Mouse (Mus musculus) spleen, adult 12 weeks (tissue): ENCODE results near the gene Dgkz.

ENCODE experiments used
- DNase-seq: peaks from one replicate; pipeline ENCODE4 v3.0.0; 2022; ENCODE audit warnings: low spot score

Dgkz gene

DNA sequence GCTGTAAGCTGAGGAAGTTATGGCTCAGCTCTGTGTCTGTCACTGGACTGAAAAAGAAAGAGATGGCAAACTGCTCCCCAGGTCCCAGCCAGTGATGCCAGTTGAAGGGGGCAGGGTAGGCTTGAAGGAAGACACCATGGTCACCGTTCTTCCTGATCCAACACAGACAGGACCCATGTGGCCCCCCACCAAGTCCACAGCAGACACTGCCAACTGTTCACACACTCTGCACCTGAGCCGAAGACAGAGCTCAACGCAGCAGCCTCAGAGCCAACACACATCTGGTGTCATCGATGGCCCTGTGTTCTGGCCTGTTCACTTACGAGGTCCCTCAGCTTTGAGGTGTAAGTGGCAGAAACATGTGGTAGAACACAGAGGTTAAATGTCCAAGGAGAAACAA is 15.2 kb downstream of the Dgkz start:
- DNase-seq: no peak

DNA sequence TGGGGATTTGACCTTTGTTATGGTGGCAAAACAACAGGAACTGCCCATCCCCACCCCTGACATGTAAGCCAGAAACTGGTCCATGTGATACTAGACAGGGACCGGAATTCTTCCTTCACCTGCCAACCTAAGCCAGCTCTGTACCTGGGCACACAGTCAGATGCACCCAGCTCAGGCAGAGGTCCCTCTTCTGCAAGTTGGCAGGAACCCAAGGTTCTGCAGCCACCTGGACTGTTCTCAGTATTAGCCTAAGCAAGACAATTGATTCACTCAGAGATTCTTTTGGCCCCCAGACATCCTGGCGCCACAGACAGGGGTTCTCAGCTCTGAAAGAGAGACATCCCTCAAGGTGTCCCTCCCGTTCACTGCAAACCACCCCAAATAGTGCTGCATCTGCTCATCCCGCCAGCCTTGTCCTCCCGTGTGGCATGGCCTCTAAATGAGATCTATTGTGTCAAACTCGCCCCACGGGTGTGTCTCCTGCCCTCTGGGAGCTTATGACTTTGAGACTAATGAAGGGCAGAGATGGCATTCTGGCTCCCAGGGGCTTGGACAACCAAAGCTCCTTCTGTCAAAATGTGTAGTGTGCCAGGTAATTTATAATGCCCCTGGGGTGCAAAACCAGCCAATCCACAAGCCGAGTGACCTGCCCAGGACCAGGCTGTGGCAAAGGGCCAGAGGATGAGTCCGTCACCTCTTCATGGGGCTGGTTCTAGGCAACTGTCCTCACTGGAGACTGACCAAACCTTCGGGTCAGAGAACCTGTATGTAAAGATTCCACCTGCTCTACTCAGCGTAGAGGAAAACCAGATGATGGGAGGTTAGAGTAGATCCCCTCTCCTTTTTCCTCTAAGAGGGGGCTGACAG is 15.9 kb downstream of the Dgkz start:
- DNase-seq: no peak

DNA sequence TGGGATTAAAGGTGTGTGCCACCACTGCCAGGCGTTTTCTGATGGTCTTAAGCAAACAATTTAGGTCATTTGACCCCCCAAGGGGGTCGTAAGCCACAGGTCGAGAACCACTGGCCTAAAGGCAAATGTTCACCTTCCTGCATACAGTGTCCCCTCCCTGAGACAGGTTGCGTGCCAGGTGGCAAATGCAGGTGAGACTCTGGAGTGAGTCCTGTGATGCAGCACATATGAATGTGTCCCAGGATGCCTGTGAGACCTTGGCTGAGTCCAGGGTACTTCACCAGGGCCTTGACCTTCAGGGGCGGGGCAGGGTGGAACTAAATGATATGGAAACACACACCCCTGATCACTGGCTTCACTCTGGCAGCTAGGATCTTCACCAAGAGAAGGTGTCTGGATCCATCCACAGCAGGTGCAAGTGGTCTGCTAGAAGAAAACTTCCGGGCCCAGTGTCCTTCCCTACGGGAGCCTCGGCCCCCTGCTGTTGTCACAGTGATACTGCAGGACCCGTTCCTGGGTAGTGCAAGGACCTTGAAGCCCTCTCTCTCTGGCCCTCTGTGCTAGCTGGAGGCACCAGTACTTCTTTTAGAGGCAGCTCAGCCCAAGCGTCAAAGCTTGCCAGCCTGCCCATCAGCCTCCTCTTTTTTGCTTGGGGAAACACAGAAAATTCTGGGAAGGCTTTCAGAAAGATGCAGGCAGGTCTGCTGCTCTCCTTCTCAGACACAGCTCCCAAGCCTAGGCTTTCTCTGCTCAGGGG is 16.8 kb downstream of the Dgkz start:
- DNase-seq: no peak

DNA sequence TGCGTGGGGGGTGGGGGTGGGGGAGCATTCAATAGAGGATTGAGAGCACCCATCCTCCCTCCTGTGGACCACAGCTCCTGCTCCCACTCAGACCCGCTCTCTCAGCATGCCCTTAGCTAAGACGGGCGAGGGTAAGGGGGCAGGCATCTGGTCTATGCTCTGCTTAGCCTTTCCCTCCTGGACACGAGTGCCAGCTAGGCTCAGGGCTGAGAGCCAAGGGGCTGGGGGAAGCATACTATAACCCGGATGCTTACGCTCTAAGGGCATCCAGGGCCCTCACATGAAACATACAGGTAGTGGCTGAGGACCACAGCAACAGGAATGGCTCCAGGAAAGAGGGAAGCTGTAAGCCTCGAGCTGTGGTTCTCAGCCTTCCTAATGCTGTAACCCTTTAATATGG is 17.6 kb downstream of the Dgkz start:
- DNase-seq: no peak

DNA sequence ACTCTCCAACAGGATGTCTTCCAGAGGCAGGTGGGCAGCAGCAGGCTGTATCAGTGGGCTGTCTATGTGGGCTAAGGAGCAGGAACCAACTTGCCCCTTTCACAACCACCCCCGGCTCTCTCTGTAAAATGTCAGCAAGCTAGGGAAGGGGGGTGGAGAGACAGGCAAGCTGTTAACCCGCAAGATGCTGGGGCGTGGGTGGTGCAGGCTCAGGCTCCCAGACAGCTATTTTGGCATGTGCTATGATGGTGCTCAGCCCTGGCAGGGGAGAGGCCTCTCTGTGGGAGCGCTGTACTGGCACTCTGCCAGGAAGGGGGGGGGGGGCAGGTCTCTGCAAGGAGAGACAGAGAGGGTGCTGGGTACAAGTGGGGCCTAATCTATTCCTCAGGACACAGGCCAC is 18.6 kb downstream of the Dgkz start:
- DNase-seq: no peak

DNA sequence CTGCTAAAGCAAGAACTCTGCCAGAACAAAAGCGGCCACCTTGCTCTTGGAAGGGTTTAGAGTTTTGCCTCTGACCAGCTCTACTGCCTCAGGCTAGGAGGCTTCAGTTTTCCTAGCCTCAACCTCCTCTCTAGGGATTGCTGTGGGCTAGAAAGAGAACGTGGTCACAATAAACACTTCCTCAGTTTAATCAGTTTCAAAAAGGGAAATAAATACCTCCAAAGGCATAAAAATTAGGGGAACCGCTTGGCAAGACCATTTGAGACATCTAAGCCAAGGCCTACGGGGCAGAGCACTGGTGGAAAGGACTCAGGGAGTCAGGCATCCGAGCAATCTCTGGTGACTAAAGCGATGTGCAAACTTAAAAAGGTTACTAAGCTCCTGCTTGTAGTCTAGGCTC is 19.8 kb downstream of the Dgkz start:
- no peak for DNase-seq

DNA sequence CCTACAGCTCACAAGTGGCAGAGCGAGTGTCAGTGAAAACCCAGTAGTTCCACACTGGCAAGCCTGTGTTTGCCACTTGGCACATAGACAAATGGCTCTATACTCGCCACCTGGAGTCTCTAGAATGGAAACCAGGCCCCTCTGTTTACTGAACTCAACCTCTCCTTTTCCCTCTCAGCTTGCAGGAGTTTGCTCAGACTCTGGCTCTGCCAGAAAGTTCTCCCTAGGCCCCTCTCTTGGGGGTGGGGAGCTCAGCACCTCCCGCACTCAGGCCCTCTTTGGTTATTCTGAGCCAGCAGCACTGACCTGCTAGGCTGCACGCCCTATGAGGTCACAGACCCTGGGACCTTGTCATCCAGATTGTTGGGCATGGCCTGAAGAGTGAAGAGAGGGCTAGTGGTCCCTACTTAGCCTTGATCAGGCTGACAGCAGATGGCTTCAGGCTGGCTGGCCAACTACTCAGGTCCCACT is 20.5 kb downstream of the Dgkz start:
- DNase-seq: no peak

DNA sequence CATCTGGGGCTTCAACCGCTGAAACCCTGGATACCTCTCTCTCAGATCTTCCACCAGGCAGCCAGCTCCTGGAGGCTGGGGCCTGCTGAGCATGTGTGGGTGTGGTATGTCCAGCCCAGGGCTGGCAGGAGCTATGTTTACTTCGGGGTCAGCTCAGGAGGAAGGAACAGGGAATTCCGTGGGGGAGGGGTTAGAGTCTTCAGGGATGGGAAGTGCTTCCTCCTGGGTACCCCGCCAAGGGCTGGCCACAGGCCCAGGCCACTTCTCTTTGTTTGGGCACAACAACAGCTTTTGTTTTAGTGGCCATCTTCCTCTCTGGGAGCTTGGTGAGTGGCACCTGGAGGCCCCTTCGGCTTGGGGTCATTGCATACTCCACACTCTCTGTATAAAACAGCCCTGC is 21.8 kb downstream of the Dgkz start:
- no peak for DNase-seq

DNA sequence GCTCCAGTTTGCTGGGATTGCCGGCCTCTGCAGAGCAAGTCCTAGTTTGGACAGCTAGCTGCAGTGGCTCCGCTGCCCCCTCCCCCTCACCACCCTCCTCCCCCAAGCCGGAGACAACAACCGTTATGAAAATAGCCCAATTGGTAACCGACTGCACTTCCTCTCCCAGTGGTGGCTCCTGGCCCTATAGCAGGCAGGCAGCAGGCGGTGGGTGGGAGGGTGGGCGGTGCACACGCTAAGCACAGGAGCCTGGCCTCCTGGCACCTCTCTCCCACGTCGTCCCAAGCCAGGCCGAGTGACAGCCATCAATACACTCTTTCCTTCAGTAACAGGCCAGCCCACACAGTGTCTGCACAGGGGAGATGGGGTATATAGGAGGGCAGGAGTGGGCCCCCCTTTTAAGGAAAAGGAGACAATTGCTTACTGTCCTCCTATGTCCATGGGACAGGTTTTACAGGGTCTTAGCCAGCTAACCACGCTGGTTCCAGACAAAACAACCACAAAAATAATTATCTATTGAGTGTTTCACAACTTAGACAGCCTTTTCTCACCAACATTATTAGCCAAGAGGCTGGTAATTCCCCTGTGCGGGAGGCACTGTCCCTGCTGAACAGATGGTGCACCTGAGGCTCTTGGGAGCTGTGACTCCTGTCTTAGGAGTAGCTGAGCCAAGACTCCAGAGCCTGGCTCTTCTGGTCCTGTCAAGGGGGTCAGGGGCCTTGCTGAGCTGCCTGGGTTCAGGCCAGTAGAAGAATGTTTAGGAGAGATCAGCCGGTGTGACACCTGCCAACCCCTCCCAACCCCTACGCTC is 25.2 kb downstream of the Dgkz start:
- DNase-seq: no peak

DNA sequence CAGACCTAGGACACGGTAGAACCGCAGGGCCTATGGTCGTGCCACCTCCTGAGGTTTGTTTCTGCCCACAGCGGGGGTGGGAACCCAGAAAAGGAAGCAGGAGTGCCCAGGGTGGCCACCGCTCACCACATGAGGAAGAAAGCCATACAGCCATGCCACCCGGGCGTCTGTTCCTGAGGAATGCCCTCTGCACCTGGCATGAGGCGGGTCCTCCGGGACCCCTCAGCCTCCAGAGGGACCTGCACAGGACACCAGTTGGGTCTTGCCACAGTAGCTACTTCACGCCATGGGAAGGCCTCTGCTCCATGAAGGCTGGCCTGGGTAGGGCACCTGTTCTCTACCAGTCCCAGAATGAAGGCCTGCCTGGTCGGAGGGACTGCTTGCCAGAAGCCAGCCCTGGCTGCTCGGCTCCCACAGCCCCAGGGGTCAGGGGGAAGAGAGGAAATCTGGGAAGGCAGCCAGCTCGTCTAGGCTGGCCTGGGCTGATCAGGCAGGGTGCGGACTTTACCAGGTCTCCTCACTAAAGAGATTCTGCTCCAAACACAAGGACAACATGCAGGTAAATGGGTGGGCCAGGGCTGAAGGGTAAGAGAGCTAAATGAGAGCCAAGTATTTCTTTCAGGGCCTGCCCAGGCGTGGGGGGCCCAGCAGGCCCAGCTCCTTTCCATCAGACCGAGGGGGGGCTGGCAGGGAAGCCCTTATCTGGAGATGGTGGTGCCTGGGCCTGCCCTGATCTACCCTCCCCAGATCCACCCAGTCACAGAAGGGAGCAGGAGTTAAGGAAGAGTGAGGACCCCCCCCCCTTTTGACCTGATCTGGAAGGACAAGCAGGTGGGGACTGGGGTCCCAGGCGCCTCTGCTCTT is 26.0 kb downstream of the Dgkz start:
- no peak for DNase-seq

DNA sequence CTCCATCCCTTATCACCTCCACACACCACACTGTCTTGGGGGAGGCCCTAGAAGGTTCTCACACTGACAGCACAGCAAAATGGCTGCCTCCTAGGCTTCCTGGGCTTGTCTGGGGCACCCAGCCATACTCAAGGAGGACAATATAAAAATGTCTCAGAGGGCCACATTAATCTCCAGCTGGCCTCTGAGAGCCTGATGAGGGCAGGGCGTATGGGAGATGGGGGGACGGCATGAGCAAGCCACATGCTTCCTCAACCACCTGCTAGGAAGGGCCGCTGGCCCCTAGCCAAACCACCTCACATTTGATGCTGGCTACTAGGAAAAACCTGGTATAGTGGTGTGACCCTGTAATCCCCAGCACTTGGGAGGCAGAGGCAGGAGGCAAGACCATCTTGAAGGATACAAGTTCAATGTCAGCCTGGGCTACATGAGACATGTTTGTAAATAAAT is 26.8 kb downstream of the Dgkz start:
- DNase-seq: no peak

DNA sequence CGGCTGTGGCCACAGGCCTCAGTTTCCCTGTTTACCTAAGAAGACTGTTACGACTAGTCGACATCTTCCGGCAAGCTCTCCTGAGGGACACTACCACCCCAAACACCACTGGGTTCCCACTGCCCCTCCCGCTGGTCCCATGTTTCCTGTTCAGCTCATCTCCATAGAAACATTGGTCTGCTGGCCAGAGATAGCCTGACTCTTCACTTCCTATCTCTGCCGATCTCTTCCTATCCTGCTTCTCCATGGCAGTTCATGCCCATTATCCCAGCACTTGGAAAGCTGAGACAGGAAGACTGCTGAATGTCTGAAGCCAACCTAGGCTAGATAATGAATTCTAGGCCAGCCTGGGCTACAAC is 27.5 kb downstream of the Dgkz start:
- no peak for DNase-seq

DNA sequence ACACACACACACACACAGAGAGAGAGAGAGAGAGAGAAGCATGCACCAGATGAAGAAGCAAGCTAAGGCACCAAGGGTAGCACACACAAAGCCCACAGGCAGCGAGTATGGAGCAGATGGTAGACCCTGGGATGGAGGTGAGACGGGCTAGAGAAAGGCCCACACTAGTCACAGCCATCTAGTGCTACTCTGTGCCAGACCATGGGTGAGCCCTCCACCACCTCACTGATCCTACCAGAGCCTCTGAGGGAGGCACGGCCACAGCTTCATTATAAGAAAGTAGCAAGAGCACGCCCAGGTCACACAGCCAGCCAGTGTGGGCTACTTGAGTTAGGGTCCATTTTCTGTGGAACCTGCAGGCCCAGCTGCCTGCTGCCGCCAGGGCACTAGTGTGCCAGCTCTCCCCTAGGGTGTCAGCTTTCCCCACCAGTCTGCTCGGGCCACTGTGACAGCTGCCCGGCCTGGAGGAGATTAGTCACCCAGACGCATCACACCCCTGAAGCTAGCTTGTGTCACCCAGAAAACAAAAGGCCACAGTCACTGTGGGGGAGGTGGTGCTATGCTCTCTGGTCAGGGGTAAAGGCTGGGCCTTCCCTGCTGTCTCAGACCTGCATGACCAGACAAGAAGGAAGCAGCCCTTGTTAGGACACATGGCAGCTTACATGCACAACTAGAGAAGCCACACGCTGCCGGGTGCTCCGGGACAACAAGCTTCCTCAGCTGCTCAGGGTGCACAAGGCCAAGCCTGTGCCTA is 28.1 kb downstream of the Dgkz start:
- peak; percentile 37 for DNase-seq

DNA sequence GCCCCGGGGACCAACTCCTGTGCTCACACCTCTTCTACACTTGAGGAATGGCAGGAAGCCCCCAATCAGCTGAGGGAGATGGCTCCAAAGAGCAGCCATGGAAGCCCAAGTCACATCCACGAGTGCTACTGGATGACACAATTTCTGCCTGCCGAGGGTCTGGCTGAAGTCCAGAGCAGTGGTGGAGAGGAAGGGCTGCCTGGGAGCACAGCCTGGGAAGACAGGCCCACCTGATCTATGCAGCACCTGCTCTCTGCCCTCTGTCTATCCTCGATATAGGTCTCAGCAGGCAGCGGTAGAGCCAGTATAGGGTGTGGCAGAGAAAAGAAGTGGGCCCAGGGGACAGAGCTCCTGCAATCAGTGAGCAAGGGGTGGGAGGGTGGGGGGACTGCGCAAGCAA is 28.8 kb downstream of the Dgkz start:
- no peak for DNase-seq

DNA sequence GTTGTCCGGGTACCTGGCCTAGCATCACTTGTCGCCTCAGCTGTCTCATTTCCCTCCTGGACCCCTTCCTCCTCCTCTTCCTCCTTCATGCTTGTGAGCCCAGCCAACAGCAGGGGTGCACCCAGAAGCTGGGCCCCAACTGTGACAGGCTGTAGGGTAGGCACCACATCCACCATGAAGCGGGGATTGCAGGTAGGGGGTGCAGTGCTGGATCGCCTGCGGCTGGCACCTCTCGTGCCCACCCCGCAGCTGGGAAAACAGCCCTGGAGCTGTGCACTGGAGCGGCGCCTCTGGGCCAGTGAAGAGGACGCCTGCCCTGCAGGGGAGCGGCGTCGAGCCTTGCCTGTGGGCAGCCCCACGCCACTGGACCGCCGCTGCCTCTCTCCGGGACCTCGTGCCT is 30.2 kb downstream of the Dgkz start, which contains the start of gene Gm9821:
TSS of gene Gm9821 (plus strand) at position 221 of the 400 bp plus-strand sequence.
- no peak for DNase-seq

DNA sequence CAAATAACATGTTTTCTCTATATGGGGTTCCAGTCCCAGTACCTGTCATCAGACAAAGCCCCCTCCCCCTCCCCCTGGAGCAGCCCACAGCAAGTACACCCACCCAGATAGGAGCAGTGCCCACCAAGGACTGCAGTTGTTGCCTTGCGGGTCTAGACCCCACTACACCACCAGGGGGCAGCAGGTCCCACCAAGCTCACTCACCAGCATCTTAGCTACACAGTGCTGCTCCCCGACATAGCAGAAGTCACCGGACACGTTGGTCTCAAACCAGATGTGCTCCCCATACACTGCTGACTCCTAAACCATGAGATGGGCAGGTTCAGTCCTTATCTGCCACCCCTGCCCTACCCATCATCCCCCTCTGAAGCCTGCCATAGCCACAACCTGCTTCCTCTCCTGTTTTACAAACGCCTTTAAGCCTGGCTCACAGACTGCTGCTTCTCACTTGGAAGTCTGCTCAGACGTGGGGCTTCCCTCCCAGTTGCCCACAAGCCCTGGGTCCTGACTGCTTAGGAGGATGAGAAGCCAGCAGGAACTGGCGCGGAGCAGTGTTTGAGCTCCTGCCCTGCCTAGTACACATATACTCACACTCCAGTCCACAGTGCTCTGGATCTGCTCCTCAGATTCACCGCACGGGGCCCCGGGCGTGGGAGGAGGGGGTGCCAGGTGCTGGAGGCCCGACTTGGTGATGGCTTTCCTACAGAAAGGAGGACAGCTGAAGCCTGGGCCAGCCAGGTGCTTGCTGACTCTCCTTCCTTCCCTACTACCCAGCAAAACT is 31.3 kb downstream of the Dgkz start:
- DNase-seq: peak; percentile 64

DNA sequence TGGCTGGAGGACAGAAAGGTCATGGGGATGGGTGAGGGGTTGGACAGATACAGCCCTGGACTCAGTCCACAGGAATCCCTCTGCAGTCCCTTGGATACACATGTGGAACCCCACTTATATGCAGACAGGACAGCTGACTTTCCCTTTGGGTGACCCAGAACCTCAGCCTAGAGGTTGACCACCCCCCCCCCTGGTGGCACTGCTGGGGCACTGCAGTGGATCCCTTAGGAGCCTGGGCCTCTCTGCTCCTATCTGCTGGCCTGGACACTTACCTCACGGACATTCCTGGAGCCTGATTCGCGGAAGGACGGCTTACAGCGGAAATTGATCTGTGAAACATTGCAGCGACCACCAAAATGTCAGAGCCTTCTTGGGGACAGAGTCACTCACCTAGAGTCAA is 33.3 kb downstream of the Dgkz start:
- DNase-seq: no peak

DNA sequence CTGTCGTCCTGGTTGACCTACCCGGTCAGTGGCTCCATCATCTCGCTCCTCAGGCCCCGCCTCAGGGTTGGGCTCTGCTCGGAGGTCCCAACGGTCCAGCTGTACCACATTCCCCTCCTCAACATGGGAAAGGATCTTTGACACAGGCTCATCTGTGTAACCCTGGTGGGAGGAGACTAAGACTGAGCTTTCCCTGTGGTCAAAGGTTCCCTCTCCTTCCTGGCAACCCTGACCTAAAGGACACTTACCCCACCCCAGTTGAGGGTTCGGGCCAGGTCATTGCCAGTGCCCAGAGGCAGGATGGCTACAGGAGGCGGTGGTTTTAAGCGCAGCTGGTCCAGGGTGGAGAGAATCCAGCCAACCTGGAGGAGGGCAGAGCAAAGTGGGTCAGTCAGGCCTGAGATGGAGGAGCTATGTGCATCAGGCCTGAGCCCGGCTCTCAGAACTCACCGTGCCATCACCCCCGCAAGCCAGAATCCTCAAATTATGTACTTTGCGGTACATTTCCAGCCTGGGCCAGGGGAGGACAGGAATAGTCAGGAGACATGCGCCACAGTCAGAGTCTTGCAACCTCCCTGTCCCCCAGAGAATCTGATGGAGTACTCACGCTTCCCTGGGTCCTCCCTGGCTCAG is 36.2 kb downstream of the Dgkz start:
- no peak for DNase-seq

DNA sequence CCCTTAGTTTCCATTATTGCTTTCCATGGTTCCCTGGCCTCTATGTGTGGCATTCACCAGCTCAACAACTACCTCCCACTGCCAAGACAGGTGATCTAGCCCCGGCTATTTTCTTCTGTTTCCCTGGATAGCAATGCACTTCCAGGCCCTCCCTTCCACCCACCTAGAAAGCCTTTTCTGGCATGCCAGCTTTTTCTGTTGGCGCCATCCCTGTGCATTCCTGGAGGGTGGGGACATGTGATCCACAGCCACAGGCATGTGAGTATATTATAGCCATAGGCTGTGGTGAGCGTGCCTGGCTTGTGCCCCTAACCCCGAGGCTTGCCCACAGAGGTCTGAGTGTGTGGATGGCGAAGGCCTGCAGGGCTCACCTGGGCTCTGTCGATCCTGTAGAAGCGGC is 39.5 kb downstream of the Dgkz start:
- no peak for DNase-seq
